Mouse (Mus musculus): Measurements from ENCODE around the gene Ccdc116. TPM values are rescaled to one million over a fixed set of nuclear protein-coding genes. Genes with fewer than 3 reads are reported as not detected.
A peak's percentile ranks its signal among the peaks of the same experiment; 100 is the strongest.

Gene Ccdc116
- total and polyA plus RNA-seq, 2 experiments from 2014 or later = 0.05 TPM; not detected in 1

DNA sequence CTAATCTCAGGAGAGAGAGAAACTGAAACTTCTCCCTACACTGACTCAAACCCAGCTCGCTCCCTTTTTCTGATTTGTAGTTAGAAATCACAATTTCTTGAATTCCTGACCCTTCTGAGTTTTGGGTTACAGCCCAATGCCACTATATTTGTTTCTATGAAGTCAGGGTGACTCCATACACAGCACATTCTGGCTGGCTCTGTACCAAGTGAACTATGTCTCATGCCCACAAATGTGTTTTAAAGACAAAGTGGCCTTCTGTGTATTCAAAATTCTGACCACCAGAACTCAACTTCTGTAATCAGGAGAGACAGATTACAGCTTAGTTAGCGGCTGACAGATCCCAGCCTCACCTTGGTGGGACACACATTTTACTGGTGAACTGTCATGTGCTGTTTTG is 7.3 kb upstream of the Ccdc116 start:
- H3K4me3 ChIP-seq (ENCODE audit: low read depth, low read length) = no peak overlapping the region
- no peak overlapping the region for H3K27ac ChIP-seq (ENCODE audit: low read depth)
- H3K9ac ChIP-seq (replicated peaks; ENCODE audit: low read depth, low read length) = no peak overlapping the region
- TF ChIP-seq EP300 (IDR thresholded peaks at IDR 0.05; ENCODE audit: low read depth) = no peak
- no peak for TF ChIP-seq CTCF (IDR thresholded peaks at IDR 0.05; ENCODE audit: low read depth)
- DNase-seq (ENCODE audit: low spot score) (no peak), ATAC-seq (ENCODE audit: insufficient read depth, low read depth) (no peak)
- H3K36me3 ChIP-seq (replicated peaks; ENCODE audit: control insufficient read depth, insufficient read depth, low read length) = peaks cover 49% of the 10 kb centered on the region
- no peaks in the 10 kb centered on the region for H3K4me1 ChIP-seq (ENCODE audit: control insufficient read depth, insufficient read depth)
- H3K9me3 ChIP-seq (replicated peaks; ENCODE audit: control insufficient read depth, low read length) = no peaks in the 10 kb centered on the region
- no peak overlapping the region for H3K4me2 ChIP-seq (ENCODE audit: low read depth, low read length)
- H3K27me3 ChIP-seq (ENCODE audit: control insufficient read depth, insufficient read depth, low read length) = no peaks in the 10 kb centered on the region
- WGBS = 84% methylated on average over 2 of the region's 2 CpGs

GRCm38 (mm10) chr16:17151874-17152273 is 4.8 kb upstream of the Ccdc116 start:
- ATAC-seq (ENCODE audit: insufficient read depth, low read depth) = no peak
- Histone ChIP-seq H3K9ac (replicated peaks; ENCODE audit: low read depth, low read length) (no peak overlapping the region), H3K9me3 (replicated peaks; ENCODE audit: control insufficient read depth, low read length) (no peaks in the 10 kb centered on the region), H3K27me3 (ENCODE audit: control insufficient read depth, insufficient read depth, low read length) (no peaks in the 10 kb centered on the region), H3K4me1 (ENCODE audit: control insufficient read depth, insufficient read depth) (peaks cover 14% of the 10 kb centered on the region), H3K27ac (ENCODE audit: low read depth) (no peak overlapping the region), H3K4me2 (ENCODE audit: low read depth, low read length) (no peak overlapping the region), H3K36me3 (replicated peaks; ENCODE audit: control insufficient read depth, insufficient read depth, low read length) (peaks cover 29% of the 10 kb centered on the region), H3K4me3 (ENCODE audit: low read depth, low read length) (no peak overlapping the region)
- 90% methylated on average over 4 of the region's 4 CpGs for WGBS
- DNase-seq (ENCODE audit: low spot score) = no peak
- TF ChIP-seq EP300 (IDR thresholded peaks at IDR 0.05; ENCODE audit: low read depth) (no peak), CTCF (IDR thresholded peaks at IDR 0.05; ENCODE audit: low read depth) (no peak)

DNA sequence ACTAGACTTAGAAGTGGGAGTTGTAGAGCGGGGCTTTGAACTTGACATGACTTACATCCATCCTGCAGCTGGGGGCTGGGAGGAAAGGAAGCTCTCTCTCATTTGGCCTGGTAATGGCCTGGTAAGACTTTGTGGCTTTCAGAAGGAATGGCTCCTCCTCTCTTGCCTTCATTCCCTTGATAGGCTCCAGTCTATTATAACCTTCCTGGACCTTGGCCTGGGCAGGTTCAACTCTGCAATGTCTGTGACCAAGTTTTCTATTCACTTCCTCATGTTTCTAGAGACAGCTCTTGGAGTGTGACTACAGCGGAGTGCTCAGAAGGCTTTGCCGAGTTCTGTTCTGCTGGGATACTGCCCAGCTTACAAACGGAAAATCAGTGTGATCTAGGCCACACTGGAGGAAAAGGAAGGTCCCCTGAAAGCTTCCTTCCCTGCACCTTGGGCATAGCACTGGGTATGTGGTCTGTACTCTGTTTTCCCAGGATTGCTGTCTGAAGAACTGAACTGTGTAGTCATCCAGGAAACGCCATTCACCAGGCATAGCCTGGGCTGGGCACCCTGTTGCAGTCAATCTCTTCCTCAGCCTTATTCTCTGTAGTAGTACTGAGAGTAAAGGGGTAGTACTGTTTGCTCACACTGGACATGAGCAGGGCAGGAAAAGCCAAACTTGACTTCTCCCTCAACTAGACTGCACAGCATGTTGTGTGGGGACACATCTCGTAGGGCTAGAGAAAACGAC is 3.7 kb upstream of the Ccdc116 start:
- H3K27ac ChIP-seq (ENCODE audit: low read depth) = no peak overlapping the region
- H3K4me3 ChIP-seq (ENCODE audit: low read depth, low read length) = no peak overlapping the region
- WGBS = 79% methylated on average over 7 of the region's 7 CpGs
- no peak overlapping the region for H3K9ac ChIP-seq (replicated peaks; ENCODE audit: low read depth, low read length)
- DNase-seq (ENCODE audit: low spot score) (no peak), ATAC-seq (ENCODE audit: insufficient read depth, low read depth) (no peak)
- no peak overlapping the region for H3K4me2 ChIP-seq (ENCODE audit: low read depth, low read length)
- H3K4me1 ChIP-seq (ENCODE audit: control insufficient read depth, insufficient read depth) = peaks cover 14% of the 10 kb centered on the region
- peaks cover 29% of the 10 kb centered on the region for H3K36me3 ChIP-seq (replicated peaks; ENCODE audit: control insufficient read depth, insufficient read depth, low read length)
- TF ChIP-seq EP300 (IDR thresholded peaks at IDR 0.05; ENCODE audit: low read depth) = no peak
- TF ChIP-seq CTCF (IDR thresholded peaks at IDR 0.05; ENCODE audit: low read depth) = no peak
- H3K27me3 ChIP-seq (ENCODE audit: control insufficient read depth, insufficient read depth, low read length) = no peaks in the 10 kb centered on the region
- H3K9me3 ChIP-seq (replicated peaks; ENCODE audit: control insufficient read depth, low read length) = no peaks in the 10 kb centered on the region

- peak overlapping the region; percentile 58; the same call in 1 of the 2 replicates for H3K4me3 ChIP-seq (ENCODE audit: low read depth, low read length)
- DNase-seq (ENCODE audit: low spot score) = no peak
- peaks cover 14% of the 10 kb centered on the region for H3K4me1 ChIP-seq (ENCODE audit: control insufficient read depth, insufficient read depth)
- H3K36me3 ChIP-seq (replicated peaks; ENCODE audit: control insufficient read depth, insufficient read depth, low read length) = peaks cover 15% of the 10 kb centered on the region
- no peaks in the 10 kb centered on the region for H3K9me3 ChIP-seq (replicated peaks; ENCODE audit: control insufficient read depth, low read length)
- no peak overlapping the region for H3K27ac ChIP-seq (ENCODE audit: low read depth)
- ATAC-seq (ENCODE audit: insufficient read depth, low read depth) = no peak; the same call in 1 of the 2 replicates
- H3K27me3 ChIP-seq (ENCODE audit: control insufficient read depth, insufficient read depth, low read length) = no peaks in the 10 kb centered on the region
- WGBS = 16% methylated on average over 16 of the region's 16 CpGs
- peak overlapping the region; percentile 95 for H3K4me2 ChIP-seq (ENCODE audit: low read depth, low read length)
- TF ChIP-seq EP300 (IDR thresholded peaks at IDR 0.05; ENCODE audit: low read depth) = no peak
- TF ChIP-seq CTCF (IDR thresholded peaks at IDR 0.05; ENCODE audit: low read depth) = peak; percentile 8; the same call in 1 of the 2 replicates
- no peak overlapping the region for H3K9ac ChIP-seq (replicated peaks; ENCODE audit: low read depth, low read length)
Measured at GRCm38 (mm10) chr16:17148084-17148483, 1.1 kb upstream of the Ccdc116 start.

- H3K4me3 ChIP-seq (ENCODE audit: low read depth, low read length) = peak overlapping the region; percentile 58
- DNase-seq (ENCODE audit: low spot score) (no peak), ATAC-seq (ENCODE audit: insufficient read depth, low read depth) (no peak)
- H3K9ac ChIP-seq (replicated peaks; ENCODE audit: low read depth, low read length) = 0 out of 2 replicates have a peak overlapping the region, but pooled peaks have one; percentile 19
- H3K27me3 ChIP-seq (ENCODE audit: control insufficient read depth, insufficient read depth, low read length) = no peaks in the 10 kb centered on the region
- no peak overlapping the region for H3K27ac ChIP-seq (ENCODE audit: low read depth)
- TF ChIP-seq CTCF (IDR thresholded peaks at IDR 0.05; ENCODE audit: low read depth) (no peak), EP300 (IDR thresholded peaks at IDR 0.05; ENCODE audit: low read depth) (no peak)
- peak overlapping the region; percentile 95 for H3K4me2 ChIP-seq (ENCODE audit: low read depth, low read length)
- peaks cover 14% of the 10 kb centered on the region for H3K4me1 ChIP-seq (ENCODE audit: control insufficient read depth, insufficient read depth)
- WGBS = under 1% methylated on average over 41 of the region's 41 CpGs
- H3K9me3 ChIP-seq (replicated peaks; ENCODE audit: control insufficient read depth, low read length) = no peaks in the 10 kb centered on the region
- peaks cover 9% of the 10 kb centered on the region; the same call in 1 of the 2 replicates for H3K36me3 ChIP-seq (replicated peaks; ENCODE audit: control insufficient read depth, insufficient read depth, low read length)
Measured at GRCm38 (mm10) chr16:17147391-17147929, 431 bp upstream of the Ccdc116 start.
